16 mouse cellular contexts compared by ENCODE assay signal in the genomic region with DNA sequence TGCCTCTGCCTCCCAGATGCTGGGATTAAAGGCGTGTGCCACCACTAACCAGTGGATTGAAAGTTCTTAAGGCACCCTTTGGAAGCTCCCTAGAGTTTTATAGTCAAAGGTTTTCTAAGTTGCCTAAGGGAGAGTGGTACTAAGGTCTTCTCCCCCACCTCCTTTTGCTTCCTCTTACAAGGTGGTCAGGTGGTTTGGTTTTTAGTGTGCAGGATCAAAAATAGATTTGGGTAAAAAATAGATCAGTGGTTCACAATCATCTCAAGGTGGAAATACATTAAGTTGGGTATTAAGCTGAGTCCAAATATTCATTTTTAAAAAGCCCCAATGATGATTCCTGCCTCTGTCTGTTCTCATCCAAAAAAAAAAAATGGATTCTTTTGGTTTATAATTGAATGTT. TPM values are rescaled to one million over a fixed set of nuclear protein-coding genes. Genes with fewer than 3 reads are reported as not detected.
DNase-seq lines count a peak whose midpoint lies in the region; ATAC-seq and TF ChIP-seq lines count a peak whose summit lies in the region.
"Had no signal": no experiment of that assay in that cellular context is flagged by ENCODE, and none has a peak within 500 bp of the region (broad histone marks: within the 10 kb centered on the region; RNA-seq: fewer than 3 reads in every experiment).

No protein-coding gene starts in this region.

- no peak overlapping the region for H3K4me2 ChIP-seq in embryonic facial prominence, embryonic 15.5 days (replicated peaks)
- H3K4me2 ChIP-seq in liver, embryonic 12.5 days = no peak overlapping the region
- H3K4me2 ChIP-seq in stomach, embryonic 14.5 days (replicated peaks; ENCODE audit: low read depth, low read length) = no peak overlapping the region
- H3K4me2 ChIP-seq in stomach, postnatal 0 days (replicated peaks; ENCODE audit: low read depth) = no peak overlapping the region
- H3K4me2 ChIP-seq: forebrain, embryonic 15.5 days; heart, embryonic 13.5 days; hindbrain, embryonic 12.5 days had no signal

- no peak for DNase-seq in embryonic facial prominence, embryonic 10.5 days (ENCODE audit: low spot score)
- no peak for DNase-seq in liver, adult 2 months (ENCODE audit: extremely low read depth, low read depth, low spot score)
- no peak for DNase-seq in stomach, postnatal 0 days (ENCODE audit: low spot score)
- peak; percentile 54 for DNase-seq in splenic B cell, adult 2 months (ENCODE audit: low read depth, low spot score)
- DNase-seq in kidney, adult 11 months = no peak
- DNase-seq: adrenal gland, postnatal 25 days; gastrocnemius, postnatal 25 days; heart, postnatal 4 days had no signal

- no peak overlapping the region for H3K4me3 ChIP-seq in embryonic facial prominence, embryonic 15.5 days (replicated peaks)
- H3K4me3 ChIP-seq in embryonic facial prominence, embryonic 10.5 days = no peak overlapping the region
- no peak overlapping the region for H3K4me3 ChIP-seq in liver, adult 2 months (ENCODE audit: insufficient read depth, low read depth, low read length)
- H3K4me3 ChIP-seq in liver, embryonic 12.5 days = no peak overlapping the region
- H3K4me3 ChIP-seq in stomach, embryonic 14.5 days (ENCODE audit: low read depth, low read length) = no peak overlapping the region
- H3K4me3 ChIP-seq in stomach, postnatal 0 days (ENCODE audit: low read depth, low read length) = no peak overlapping the region
- H3K4me3 ChIP-seq: forebrain, embryonic 15.5 days; heart, embryonic 13.5 days; hindbrain, embryonic 12.5 days had no signal

- H3K27me3 ChIP-seq in embryonic facial prominence, embryonic 15.5 days = no peaks in the 10 kb centered on the region
- no peaks in the 10 kb centered on the region for H3K27me3 ChIP-seq in embryonic facial prominence, embryonic 10.5 days (replicated peaks; ENCODE audit: low read depth, poor library complexity, severe bottlenecking)
- H3K27me3 ChIP-seq in liver, adult 2 months (ENCODE audit: control insufficient read depth, insufficient read depth, low read length) = no peaks in the 10 kb centered on the region
- no peaks in the 10 kb centered on the region for H3K27me3 ChIP-seq in liver, embryonic 12.5 days (replicated peaks)
- H3K27me3 ChIP-seq in stomach, embryonic 14.5 days (ENCODE audit: control insufficient read depth, insufficient read depth, low read length) = no peaks in the 10 kb centered on the region
- no peaks in the 10 kb centered on the region for H3K27me3 ChIP-seq in stomach, postnatal 0 days (ENCODE audit: control insufficient read depth, insufficient read depth, low read length)
- H3K27me3 ChIP-seq in splenic B cell, adult 2 months (ENCODE audit: control insufficient read depth, insufficient read depth, low read length, poor library complexity, severe bottlenecking) = no peaks in the 10 kb centered on the region
- H3K27me3 ChIP-seq: forebrain, embryonic 15.5 days; heart, embryonic 13.5 days; hindbrain, embryonic 12.5 days had no signal

- H3K4me1 ChIP-seq in embryonic facial prominence, embryonic 15.5 days = peaks cover 28% of the 10 kb centered on the region
- peaks cover 19% of the 10 kb centered on the region for H3K4me1 ChIP-seq in embryonic facial prominence, embryonic 10.5 days
- peaks cover 6% of the 10 kb centered on the region; the same call in 1 of the 2 replicates for H3K4me1 ChIP-seq in liver, adult 2 months (ENCODE audit: control insufficient read depth, insufficient read depth, low read length)
- no peaks in the 10 kb centered on the region for H3K4me1 ChIP-seq in liver, embryonic 12.5 days
- peaks cover 20% of the 10 kb centered on the region; the same call in 1 of the 2 replicates for H3K4me1 ChIP-seq in stomach, embryonic 14.5 days (ENCODE audit: control insufficient read depth, insufficient read depth, low read length)
- no peaks in the 10 kb centered on the region for H3K4me1 ChIP-seq in stomach, postnatal 0 days (replicated peaks; ENCODE audit: control insufficient read depth, insufficient read depth)
- H3K4me1 ChIP-seq: heart, embryonic 13.5 days; hindbrain, embryonic 12.5 days had no signal

- ATAC-seq in embryonic facial prominence, embryonic 15.5 days (ENCODE audit: insufficient number of reproducible peaks, low FRiP score, low TSS enrichment, low read depth) = no peak
- no peak for ATAC-seq in liver, embryonic 12.5 days
- ATAC-seq in stomach, embryonic 14.5 days (ENCODE audit: insufficient number of reproducible peaks, insufficient read depth, low FRiP score, low read depth) = no peak
- ATAC-seq in stomach, postnatal 0 days (ENCODE audit: low FRiP score, low TSS enrichment) = no peak
- ATAC-seq: forebrain, embryonic 15.5 days; hindbrain, postnatal 0 days had no signal

- no peak overlapping the region for H3K9ac ChIP-seq in embryonic facial prominence, embryonic 15.5 days
- peak overlapping the region; percentile 37; the same call in 1 of the 2 replicates for H3K9ac ChIP-seq in liver, adult 2 months (ENCODE audit: low read depth, low read length)
- H3K9ac ChIP-seq in liver, embryonic 12.5 days = no peak overlapping the region
- no peak overlapping the region for H3K9ac ChIP-seq in stomach, embryonic 14.5 days (replicated peaks; ENCODE audit: low read depth, low read length)
- no peak overlapping the region for H3K9ac ChIP-seq in stomach, postnatal 0 days (ENCODE audit: low read length)
- H3K9ac ChIP-seq: forebrain, embryonic 15.5 days; heart, embryonic 13.5 days; hindbrain, embryonic 12.5 days had no signal

- H3K27ac ChIP-seq in embryonic facial prominence, embryonic 15.5 days (replicated peaks) = 0 out of 2 replicates have a peak overlapping the region, but pooled peaks have one; percentile 76
- no peak overlapping the region for H3K27ac ChIP-seq in embryonic facial prominence, embryonic 10.5 days (replicated peaks)
- peak overlapping the region; percentile 75; the same call in 1 of the 2 replicates for H3K27ac ChIP-seq in liver, adult 2 months (replicated peaks; ENCODE audit: insufficient read depth, low read depth, low read length)
- no peak overlapping the region for H3K27ac ChIP-seq in liver, embryonic 12.5 days
- H3K27ac ChIP-seq in stomach, embryonic 14.5 days (ENCODE audit: low read length) = peak overlapping the region; percentile 78
- no peak overlapping the region for H3K27ac ChIP-seq in stomach, postnatal 0 days (replicated peaks)
- H3K27ac ChIP-seq: forebrain, embryonic 15.5 days; heart, embryonic 13.5 days; hindbrain, embryonic 12.5 days; hindbrain, postnatal 0 days had no signal

- TF ChIP-seq CTCF in liver, adult 2 months (IDR thresholded peaks at IDR 0.05; ENCODE audit: low read depth, low read length) = no peak
- TF ChIP-seq CTCF in stomach, postnatal 0 days (IDR thresholded peaks at IDR 0.05; ENCODE audit: low read depth) = no peak

- no peak for TF ChIP-seq EP300 in stomach, postnatal 0 days (optimal IDR thresholded peaks at IDR 0.05)

- H3K36me3 ChIP-seq in embryonic facial prominence, embryonic 15.5 days = no peaks in the 10 kb centered on the region
- H3K36me3 ChIP-seq in embryonic facial prominence, embryonic 10.5 days (replicated peaks) = no peaks in the 10 kb centered on the region
- H3K36me3 ChIP-seq in liver, adult 2 months (ENCODE audit: control insufficient read depth, insufficient read depth, low read length) = peaks cover 9% of the 10 kb centered on the region; the same call in 1 of the 2 replicates
- H3K36me3 ChIP-seq in liver, embryonic 12.5 days = no peaks in the 10 kb centered on the region
- no peaks in the 10 kb centered on the region for H3K36me3 ChIP-seq in stomach, embryonic 14.5 days (ENCODE audit: control insufficient read depth, insufficient read depth, low read length)
- H3K36me3 ChIP-seq in stomach, postnatal 0 days (ENCODE audit: control insufficient read depth, insufficient read depth, low read length) = no peaks in the 10 kb centered on the region
- H3K36me3 ChIP-seq in splenic B cell, adult 2 months (ENCODE audit: control insufficient read depth, insufficient read depth, low read length, poor library complexity, severe bottlenecking) = peaks cover 1% of the 10 kb centered on the region
- H3K36me3 ChIP-seq: forebrain, embryonic 15.5 days; heart, embryonic 13.5 days; hindbrain, embryonic 12.5 days had no signal

- 71% methylated on average over 1 of the region's 1 CpGs for WGBS in embryonic facial prominence, embryonic 15.5 days
- WGBS in embryonic facial prominence, embryonic 10.5 days = 88% methylated on average over 1 of the region's 1 CpGs
- 69% methylated on average over 1 of the region's 1 CpGs for WGBS in liver, adult 2 months
- 60% methylated on average over 1 of the region's 1 CpGs for WGBS in liver, embryonic 12.5 days (ENCODE audit: insufficient replicate concordance)
- 88% methylated on average over 1 of the region's 1 CpGs for WGBS in stomach, embryonic 14.5 days
- 93% methylated on average over 1 of the region's 1 CpGs for WGBS in stomach, postnatal 0 days

- H3K79me2 ChIP-seq in liver, adult 2 months (ENCODE audit: control insufficient read depth, insufficient read depth, low read length) = peaks cover 10% of the 10 kb centered on the region; the same call in 1 of the 2 replicates

- no peak for TF ChIP-seq POLR2A in liver, adult 2 months (IDR thresholded peaks at IDR 0.05; ENCODE audit: extremely low read depth, insufficient read depth, low read length)

- no peaks in the 10 kb centered on the region for H3K9me3 ChIP-seq in embryonic facial prominence, embryonic 15.5 days (replicated peaks)
- no peaks in the 10 kb centered on the region for H3K9me3 ChIP-seq in embryonic facial prominence, embryonic 10.5 days
- no peaks in the 10 kb centered on the region for H3K9me3 ChIP-seq in liver, embryonic 12.5 days (replicated peaks)
- no peaks in the 10 kb centered on the region for H3K9me3 ChIP-seq in stomach, embryonic 14.5 days (ENCODE audit: control insufficient read depth, low read depth, low read length)
- H3K9me3 ChIP-seq in stomach, postnatal 0 days (ENCODE audit: control insufficient read depth, low read length) = no peaks in the 10 kb centered on the region
- H3K9me3 ChIP-seq: forebrain, embryonic 15.5 days; heart, embryonic 13.5 days; hindbrain, embryonic 12.5 days had no signal

RNA-seq across cellular contexts. Expression of a gene that starts 53.6 kb away (rescaled TPM):
- polyA plus RNA-seq in embryonic facial prominence, embryonic 15.5 days (2015; fragmentation: Nextera tagmentation; extraction: Ambion mirVana) = 9.2 and 10.4 TPM in 2 replicates
- polyA plus RNA-seq in embryonic facial prominence, embryonic 10.5 days (2016; fragmentation: Nextera tagmentation; extraction: Ambion mirVana) = 23.5 and 24.7 TPM in 2 replicates
- total RNA-seq in liver, adult 2 months (2014; rRNA removed) = 0.87 and 1.0 TPM in 2 replicates
- 0.06 and 0.21 TPM in 2 replicates for polyA plus RNA-seq in liver, adult 2 months (2012; rRNA removed)
- polyA plus RNA-seq in liver, embryonic 12.5 days (2016; fragmentation: Nextera tagmentation; extraction: Ambion mirVana) = 15.5 and 16.1 TPM in 2 replicates
- 9.9 and 13.2 TPM in 2 replicates for polyA plus RNA-seq in stomach, embryonic 14.5 days (2014; fragmentation: Nextera tagmentation; extraction: Ambion mirVana)
- polyA plus RNA-seq in stomach, postnatal 0 days (2015; fragmentation: Nextera tagmentation; extraction: Ambion mirVana) = 2.8 and 3.3 TPM in 2 replicates
- polyA plus RNA-seq: adrenal gland, adult 2 months had no signal

RNA-seq across cellular contexts. Expression of a gene that starts 53.9 kb away (rescaled TPM):
- 30.2 and 30.5 TPM in 2 replicates for polyA plus RNA-seq in embryonic facial prominence, embryonic 15.5 days (2015; fragmentation: Nextera tagmentation; extraction: Ambion mirVana)
- polyA plus RNA-seq in embryonic facial prominence, embryonic 10.5 days (2016; fragmentation: Nextera tagmentation; extraction: Ambion mirVana) = 19.5 and 20.3 TPM in 2 replicates
- 6.2 and 6.6 TPM in 2 replicates for total RNA-seq in liver, adult 2 months (2014; rRNA removed)
- polyA plus RNA-seq in liver, adult 2 months (2012; rRNA removed) = 4.2 and 4.6 TPM in 2 replicates
- 18.2 and 20.0 TPM in 2 replicates for polyA plus RNA-seq in liver, embryonic 12.5 days (2016; fragmentation: Nextera tagmentation; extraction: Ambion mirVana)
- polyA plus RNA-seq in stomach, embryonic 14.5 days (2014; fragmentation: Nextera tagmentation; extraction: Ambion mirVana) = 26.0 and 27.3 TPM in 2 replicates
- polyA plus RNA-seq in stomach, postnatal 0 days (2015; fragmentation: Nextera tagmentation; extraction: Ambion mirVana) = 14.5 and 14.7 TPM in 2 replicates

Comparison
In these comparisons a context has a peak if more than half of its experiments do, and no peak if none do; other contexts are left out.
1. H3K27ac ChIP-seq: peak in embryonic facial prominence, embryonic 15.5 days (single experiment), liver, adult 2 months (single experiment) and stomach, embryonic 14.5 days (single experiment); none in embryonic facial prominence, embryonic 10.5 days (single experiment), liver, embryonic 12.5 days (single experiment) and stomach, postnatal 0 days (single experiment).